Mouse (Mus musculus) spleen, embryonic (tissue): Measurements from ENCODE around the gene Gsc2.

Experiments used
- CTCF ChIA-PET: fragments of 350-600 bp; sonication (Branson Sonifier 250); formaldehyde crosslinking; loops from one replicate; lab custom pipeline; 2022; lab: Charles Lee

Gene Gsc2

DNA sequence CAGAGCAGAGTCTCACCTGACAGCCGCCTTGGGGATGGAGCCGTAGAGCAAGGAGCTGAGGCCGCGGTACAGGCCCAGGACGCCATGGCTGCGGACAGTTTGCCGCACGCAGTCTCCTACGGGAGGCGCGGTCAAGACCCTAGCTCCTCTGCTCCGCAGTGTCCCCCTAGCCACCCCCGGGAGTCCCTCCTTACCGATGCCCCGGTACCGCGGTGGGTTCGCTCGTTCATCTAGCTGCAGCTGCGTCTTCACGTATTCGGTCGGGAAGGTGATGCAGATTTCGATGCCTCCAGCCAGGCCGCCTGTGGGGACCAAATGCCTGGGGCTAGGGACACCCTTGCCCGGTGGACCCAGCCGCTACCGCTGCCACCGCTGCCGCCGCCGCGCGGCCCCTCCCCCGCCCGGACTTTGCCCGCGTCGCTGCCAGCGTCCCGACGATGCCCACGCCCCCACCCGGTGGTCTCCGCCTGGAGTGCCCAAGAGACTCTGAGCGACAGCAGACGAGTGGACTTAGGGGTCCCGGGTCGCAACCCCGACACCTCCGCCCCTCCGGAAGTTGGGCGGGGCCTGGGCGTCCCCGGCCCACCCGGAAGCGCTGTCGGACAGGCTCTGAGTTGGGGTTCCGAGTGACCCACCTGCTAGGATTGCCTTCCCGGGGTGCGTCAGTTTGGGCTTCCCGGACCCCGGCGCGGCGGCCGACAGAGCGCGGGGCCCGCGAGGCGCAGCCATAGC is 12.7 kb upstream of the Gsc2 start:
- CTCF ChIA-PET: interaction anchor here (0.9 kb wide), 1 partner anchor 9 kb away, joined by 3 read pairs; no protein-coding TSS in a partner anchor

DNA sequence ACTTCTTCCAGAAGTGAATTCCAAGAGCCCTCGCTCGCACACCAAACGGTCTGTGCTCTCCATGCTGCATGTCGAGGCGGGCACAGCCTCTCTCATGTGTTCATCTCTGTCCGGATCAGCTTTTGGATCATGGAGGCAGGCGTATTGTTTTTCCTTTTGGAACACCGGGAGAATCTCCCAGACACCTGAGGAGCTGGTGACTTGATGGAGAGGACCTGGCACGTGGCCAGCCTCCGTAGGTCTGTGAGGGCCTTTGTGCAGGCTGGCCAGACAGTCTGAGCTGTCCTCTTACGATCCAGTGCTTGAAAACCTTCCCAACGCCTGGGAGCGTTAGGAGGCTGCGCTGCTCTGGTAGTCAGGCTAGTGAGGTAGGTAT is 7.3 kb upstream of the Gsc2 start:
- CTCF ChIA-PET: interaction anchor here (0.5 to 1.2 kb wide), 3 partner anchors 14 to 20 kb away, joined by 3 read pairs; no protein-coding TSS in a partner anchor

DNA sequence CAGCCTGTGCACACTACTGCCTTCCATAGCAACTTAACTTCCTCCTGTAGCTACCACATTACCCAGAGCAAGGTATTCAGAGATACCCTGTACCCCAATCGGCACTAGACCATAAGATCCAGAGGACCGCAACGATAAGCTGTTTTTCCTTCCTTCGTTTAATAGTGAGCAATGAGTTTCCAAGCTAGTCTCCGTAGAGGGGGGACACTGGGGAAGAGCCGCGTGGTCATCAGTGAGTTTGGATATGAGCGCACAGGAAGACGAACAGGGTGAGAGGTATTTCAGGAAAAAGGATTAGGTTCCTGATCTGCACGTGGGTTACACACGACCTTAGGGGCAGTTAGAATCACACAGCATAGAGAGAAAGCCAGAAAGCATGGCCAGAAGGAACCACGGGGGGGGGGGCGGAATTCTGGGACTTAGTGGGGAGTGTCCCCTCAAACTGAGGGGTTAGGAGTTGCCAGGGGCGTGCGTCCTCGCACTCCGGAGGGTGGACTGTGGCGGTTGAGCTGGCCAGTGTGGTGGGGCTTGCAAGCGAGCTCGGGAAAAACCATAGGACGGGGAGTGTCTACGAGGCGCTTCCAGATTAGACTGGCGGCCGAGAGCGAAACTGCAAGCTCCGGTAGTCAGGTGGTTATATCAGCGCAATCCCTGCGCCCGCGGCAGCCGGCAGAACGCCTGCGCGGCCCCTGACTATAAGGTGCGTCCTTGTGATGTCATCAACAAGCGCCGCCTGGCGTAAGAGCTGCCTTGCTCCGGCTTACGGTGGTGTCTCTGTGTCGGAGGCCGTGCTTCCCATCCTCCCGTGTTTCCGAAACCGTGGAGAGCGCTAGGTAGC is 6.7 kb upstream of the Gsc2 start:
- CTCF ChIA-PET: interaction anchor here (0.5 to 1.2 kb wide), 3 partner anchors 14 to 20 kb away, joined by 3 read pairs; no protein-coding TSS in a partner anchor

DNA sequence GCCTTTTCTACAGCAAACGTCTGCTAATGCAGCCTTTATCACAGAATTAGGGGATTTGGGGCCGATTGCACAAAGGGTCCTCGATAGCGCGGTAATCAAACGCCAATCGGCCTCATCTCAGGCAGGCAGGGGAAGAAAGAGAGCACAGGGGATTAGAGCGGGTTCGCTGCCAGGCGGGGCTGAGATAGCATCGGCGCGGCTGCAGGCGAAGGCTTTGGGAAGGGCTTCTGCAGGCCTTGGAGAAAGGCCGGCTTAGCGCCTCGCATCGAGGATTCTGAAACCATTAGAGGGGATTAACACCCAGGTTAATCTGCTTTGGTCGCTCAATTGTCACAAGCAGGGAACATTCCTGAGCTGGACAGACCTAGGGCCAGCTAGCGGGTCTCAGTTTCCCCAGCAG is 5.7 kb upstream of the Gsc2 start:
- CTCF ChIA-PET: no interaction called here

DNA sequence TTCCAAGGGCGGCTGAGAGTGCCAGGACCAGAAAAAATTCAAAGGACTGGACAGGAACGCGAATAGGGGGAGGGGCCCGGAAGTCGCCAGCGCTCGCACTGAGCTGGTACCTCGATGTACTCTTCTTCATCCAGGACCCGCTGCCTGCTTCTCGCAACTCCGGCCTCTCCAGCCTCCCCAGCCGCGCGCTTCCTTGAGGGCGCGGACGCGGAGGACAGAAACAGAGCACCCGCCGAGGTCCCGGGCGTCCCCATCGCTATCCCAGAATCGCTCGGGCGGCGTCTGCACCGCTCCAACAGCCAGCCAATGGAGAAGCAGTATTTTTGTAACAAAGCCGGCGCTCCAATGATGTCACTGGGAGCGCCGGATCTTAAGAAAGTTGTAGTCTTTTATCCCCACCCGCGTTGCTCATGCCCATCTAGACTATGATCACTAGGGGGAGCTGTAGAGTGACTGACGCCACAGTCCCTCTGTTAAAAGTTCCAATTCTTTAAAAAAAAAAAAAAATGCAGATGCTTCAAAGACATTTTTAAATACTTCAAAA is 3.7 kb downstream of the Gsc2 start, which contains the start of gene Ess2:
TSS of gene Ess2 (minus strand) at position 297 of the 544 bp plus-strand sequence.
- CTCF ChIA-PET: interaction anchor here (0.9 kb wide), 1 partner anchor 25 kb away, joined by 4 read pairs; no protein-coding TSS in a partner anchor

DNA sequence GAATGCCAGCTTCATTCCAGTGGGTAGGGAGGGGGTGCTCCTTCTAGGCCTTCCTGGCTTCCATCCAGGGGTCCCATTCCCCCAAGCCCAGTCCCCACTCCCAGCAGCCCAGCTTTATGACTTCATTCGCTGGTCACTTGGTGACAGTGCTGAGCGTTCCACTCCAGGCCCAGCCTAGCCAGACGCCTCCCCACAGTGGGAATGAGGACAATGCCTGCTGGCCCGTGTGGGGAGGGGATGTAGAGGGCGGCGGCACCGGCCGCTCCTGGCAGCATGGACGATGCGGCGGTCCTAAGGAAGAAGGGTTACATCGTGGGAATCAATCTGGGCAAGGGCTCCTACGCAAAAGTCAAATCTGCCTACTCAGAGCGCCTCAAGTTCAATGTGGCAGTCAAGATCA is 16.4 kb downstream of the Gsc2 start, which contains the start of the genes Dgcr2 and Tssk2:
TSS of gene Dgcr2 (minus strand) at position 101 of the 400 bp plus-strand sequence.
TSS of gene Tssk2 (plus strand) at position 176 of the 400 bp plus-strand sequence.
- CTCF ChIA-PET: no interaction called here

DNA sequence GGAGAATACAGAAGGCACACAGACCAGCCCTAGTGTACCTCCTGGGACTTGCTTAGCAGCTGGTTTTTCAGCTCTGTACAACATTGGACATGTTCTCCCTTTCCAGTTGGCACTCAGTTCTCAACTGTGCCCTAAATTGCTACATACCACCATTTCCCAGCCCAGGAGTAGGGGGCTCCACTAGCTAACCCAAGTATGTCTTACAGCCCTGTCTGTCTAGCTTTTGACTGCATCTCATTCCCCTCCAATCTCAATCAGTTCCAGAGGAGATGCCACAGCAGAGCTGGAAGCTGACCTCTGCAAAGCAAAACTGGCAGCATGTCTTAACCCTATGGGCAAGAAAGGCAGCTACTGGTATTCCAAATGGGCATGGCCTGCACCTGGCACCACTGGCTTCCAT is 18.8 kb downstream of the Gsc2 start:
- CTCF ChIA-PET: no interaction called here

DNA sequence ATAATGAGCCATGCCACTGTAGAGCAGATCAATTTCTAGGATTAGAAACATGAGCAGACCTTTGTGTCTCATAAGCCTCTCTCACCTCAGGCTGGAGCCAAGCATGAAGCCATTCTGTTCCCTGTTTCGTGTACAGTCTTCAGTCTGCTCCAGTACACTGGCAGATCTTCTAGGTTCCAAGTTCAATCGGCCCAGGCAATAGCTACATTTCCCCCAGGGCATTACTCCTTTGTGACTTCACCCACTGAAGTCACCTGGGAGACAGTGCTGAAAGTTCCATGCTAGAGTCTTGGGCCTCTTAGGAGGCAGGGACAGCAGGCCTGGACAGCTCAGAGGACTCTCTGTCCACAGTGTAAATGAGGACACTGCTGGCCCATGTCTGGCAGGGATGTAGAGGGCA is 20.9 kb downstream of the Gsc2 start, which contains the start of gene Tssk1:
TSS of gene Tssk1 (plus strand) at position 301 of the 400 bp plus-strand sequence.
- CTCF ChIA-PET: no interaction called here

DNA sequence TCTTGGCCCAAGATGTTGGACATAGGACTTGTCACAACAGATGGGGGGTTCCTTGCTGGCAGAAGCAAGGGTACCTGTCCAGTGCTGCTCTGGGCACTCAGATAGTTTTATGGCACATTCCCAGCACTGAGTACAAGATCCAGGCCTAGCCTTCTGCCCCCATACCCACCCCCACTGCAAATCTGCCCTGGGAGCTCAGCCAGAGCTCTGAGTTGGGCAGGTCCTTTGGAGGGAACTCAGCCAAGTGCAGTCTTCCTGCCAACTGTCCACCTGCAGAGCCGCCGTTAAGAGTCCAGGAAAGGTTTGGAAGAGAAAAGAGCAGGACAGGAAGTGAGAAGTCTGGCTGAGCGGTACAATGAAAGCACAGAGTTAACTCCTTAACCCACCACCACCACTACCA is 22.3 kb downstream of the Gsc2 start:
- CTCF ChIA-PET: no interaction called here

DNA sequence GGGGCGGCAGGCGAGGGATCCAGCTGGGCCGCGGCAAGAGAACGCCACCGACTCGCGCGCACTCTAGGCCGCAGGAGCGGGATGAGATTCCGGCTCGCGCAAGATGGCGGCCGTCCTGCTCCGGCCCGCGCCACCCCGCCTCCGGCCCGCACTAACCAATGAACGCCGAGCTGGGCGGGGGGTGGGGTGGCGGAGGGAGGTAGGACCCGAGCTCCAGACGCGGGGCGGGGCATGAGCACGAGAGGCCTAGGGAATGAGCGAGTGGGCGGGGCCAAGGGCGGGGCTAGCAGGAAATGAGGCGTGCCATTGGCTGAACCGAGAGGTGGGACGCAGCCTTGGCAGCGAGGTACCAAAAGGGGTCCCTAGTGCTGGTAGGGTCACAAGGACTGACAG is 23.3 kb downstream of the Gsc2 start, which contains the start of gene Gm20518:
TSS of gene Gm20518 (minus strand) at position 105 of the 393 bp plus-strand sequence.
- CTCF ChIA-PET: no interaction called here

DNA sequence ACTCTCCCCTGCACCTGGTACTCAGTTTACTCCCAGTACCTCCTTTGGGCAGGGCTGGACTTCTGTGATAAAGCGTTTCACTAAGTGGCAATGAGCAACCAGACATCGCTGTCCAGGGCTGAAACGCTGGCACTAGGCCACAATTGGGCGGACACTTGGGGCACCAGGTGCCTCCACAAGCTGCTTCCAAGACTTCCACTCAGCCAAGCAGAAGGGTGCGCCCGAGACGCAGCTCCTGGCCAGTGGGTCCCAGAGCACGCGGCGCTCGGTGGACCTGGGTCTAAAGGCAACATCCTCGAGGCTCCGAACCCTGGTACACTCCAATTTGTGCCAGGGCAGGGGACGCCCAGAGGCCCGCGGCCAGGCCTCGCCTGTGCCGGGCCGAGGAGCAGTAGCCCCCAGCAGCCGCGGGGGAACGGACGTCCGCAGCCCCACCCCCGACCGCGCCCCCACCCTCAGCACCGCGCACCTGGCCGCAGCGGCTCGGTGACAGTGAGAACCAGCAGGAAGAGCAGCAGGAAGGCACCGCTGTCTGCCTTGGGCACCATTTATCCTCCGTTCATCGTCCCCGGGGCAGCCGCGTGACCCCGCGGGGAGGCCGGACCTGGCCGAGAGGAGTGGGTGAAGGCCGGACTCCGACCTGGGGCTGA is 23.8 kb downstream of the Gsc2 start:
- CTCF ChIA-PET: no interaction called here

DNA sequence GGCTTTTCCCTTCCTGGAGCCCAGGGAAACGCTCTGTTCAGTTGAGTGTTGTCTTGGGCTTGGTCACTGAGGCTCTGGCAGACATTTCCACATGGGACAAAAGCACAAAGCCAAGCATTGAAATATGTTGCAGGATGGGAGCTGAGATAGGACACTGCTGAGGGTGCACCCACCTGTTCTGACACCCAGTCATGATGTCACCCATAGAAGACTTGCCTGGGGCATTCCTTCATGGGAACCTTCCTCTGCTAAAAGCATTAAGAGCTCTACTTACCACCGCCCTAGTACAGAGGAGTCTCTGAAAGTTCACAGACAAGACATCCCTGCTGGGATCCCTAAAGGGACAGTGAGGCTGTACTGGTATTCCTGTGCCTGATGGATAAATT is 24.5 kb downstream of the Gsc2 start:
- CTCF ChIA-PET: no interaction called here

DNA sequence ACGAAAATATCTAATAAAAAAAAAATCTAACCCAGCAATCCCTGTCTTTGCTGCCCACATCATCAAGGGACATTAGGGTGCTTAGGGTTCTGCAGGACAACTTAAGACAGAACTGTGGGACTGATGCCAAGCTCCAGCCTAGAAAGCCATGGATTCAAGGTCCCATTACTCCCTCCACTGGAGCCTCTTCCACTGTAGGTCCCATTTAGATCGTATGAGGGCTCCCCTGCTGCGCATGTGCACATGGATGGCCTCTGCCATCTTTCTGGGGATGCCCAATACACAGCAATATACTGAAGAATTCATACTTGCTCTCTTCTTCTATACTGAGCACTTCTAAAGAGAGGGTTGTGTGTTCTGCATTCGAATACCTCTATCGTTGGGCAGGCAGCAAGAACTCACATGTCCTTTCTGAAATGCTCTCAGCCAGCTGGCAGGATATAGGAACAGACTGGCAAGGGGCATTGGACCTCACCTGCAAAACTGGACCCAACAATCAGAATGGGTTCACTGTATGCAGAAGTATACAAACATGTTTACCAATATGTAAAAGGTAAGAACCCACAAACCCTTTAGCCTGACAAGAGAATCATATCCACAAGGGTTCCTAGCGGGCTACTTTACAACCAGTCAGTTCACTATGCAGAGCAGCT is 25.0 kb downstream of the Gsc2 start:
- CTCF ChIA-PET: interaction anchor here (0.5 kb wide), 1 partner anchor 75 kb away, joined by 3 read pairs; no protein-coding TSS in a partner anchor

DNA sequence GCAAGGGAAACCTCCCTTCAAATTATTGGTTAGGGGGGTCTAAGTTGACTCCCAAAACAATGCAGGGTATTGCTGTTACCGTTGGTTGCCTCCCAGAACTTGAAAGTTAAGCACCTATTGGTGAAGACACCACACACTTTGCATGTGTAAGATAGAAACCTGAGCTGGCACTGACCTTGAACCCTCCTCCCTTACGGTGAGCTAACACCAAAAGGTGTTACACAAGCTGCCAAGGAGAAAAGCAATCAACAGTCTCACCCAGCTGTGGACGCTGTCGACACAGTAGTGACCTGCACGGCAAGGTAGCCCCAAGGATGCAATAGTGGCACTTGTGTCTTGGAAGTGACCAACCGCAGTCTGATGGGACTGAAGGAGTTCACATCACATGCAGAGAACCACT is 30.7 kb downstream of the Gsc2 start:
- CTCF ChIA-PET: no interaction called here

DNA sequence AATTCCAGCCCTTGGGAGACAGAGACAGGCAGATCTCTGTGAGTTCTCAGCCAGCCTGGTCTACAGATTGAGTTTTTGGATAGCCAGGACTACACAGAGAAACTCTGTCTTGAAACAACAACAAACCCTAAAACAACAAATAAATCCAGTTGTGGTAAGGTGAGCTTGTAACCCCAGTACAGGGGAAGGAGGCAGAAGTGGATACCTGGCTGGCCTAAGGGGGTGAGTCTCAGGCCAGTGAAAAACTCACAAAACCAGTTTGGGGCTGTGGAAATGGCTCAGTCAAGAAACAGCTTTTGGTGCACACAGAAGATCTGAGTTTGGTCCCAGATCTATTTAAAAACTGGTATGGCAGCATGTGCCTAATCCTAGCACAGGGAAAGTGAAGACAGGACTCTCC is 32.7 kb downstream of the Gsc2 start:
- CTCF ChIA-PET: no interaction called here

DNA sequence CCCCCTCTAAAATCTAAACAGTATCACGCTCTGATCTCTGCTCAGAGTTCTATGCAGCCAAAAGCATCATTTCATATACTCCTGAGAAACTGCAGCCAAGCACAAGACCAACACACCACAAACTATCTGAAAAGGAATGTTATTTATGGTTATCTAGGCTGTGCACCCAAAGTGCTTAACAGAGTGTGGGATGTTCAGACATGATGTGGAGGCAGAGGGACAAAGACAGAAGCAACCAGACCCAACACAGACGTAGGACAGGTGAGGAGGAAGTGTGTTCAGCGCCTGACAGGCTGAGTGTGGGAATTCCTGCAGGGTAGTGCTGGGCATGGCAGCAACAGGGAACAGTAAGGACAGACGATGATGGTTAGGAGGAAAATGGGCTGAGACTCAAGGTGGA is 35.3 kb downstream of the Gsc2 start:
- CTCF ChIA-PET: no interaction called here

DNA sequence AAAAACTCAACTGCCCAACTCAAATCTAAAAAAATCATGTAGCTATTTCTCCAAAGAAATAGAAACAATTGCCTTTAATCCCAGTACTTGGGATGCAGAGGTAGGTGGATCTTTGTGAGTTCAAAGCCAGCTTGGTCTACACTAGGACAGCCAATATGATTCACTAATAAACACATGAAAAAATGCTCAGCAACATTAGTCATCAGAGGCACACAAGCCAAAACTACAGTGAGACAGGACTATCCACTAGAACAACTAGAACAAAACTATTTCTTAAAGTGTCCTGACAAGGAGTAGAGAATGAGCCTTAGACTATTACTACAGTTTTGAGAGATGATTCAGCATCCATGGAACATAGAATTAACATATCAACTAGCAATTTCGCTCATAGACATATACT is 38.8 kb downstream of the Gsc2 start:
- CTCF ChIA-PET: no interaction called here

DNA sequence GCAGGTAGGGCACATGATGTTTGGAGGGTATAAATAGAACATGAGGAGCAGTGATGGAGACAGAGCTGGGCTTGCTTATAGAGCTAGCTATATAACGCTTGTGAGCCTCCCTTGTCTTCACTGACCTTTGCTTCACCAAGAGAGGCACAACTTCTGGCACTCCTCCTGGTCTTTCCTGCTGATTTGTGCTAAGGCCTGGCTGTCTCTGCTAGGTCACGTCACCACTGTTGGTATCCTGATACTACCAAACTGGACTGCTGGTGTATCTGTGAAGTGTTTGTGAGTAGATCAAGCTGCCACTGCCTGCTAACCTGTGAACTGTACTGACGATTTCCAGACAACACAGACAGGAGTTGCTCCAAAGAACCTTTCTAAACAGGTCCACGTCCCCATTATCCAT is 39.7 kb downstream of the Gsc2 start:
- CTCF ChIA-PET: no interaction called here

DNA sequence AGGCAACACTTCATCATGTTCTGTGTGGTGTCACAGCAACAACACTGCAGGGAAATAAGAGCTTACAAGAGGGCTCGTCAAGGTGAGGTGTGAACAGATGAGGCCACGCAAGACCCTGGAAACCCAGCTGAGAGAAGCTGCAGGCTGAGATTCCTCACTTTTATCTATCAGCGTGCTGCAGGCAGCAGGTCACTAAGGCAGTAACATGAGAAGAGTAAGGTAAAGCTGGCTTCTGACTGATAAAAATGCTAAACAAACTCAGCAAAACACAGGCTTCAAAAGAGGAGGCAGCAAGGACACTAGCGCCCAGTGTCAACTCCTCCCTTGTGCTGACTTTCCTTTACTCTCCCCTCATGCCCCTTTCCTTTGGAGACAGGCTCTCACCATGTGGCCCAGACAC is 41.9 kb downstream of the Gsc2 start:
- CTCF ChIA-PET: no interaction called here

DNA sequence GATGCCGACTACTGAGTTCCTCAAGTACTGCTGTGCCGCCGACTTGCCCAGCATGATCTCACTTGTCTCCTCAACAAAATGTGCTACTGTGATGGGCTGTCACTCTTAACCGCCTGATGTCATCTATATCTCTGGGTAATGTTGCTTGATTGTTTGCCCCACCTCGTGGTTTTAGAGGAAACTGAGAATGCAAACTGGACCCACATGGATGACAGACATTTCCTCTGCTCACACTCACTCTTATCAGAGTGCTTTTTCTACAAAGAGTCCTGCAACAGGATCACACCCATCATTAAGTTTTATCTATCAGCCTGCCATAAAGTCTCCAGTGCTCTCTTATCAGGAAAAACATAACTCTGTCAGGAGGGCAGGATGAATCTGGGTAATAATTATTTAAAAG is 43.6 kb downstream of the Gsc2 start:
- CTCF ChIA-PET: no interaction called here

DNA sequence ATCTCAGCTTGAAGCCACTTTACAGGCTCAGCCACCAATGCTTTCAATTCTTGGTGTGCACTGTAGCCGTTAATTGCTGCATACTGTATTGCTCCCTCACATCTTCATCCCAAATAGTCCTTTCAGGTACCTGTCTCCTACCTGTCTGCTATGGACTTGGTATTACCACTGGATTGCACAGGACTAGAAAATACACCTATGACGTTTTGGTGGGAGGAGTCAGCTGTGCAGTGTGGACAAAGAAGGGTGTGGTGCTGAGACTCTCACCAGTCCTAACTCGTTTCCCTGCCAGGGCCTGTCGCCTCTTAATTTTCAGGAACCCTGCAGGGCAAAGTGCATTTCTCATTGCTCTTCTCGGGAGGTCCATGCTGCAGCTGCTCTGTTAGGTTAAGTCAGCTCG is 49.1 kb downstream of the Gsc2 start:
- CTCF ChIA-PET: no interaction called here
